Comparison of ENCODE assay signal across 16 mouse cellular contexts in genomic region chr7:112753314-112753713, GRCm38 (mm10).
DNase-seq lines count a peak whose midpoint lies in the region; ATAC-seq lines count a peak whose summit lies in the region.
"Had no signal": no experiment of that assay in that cellular context is flagged by ENCODE, and none has a peak within 500 bp of the region (broad histone marks: within the 10 kb centered on the region; RNA-seq: fewer than 3 reads in every experiment).

No protein-coding gene starts in this region.

- no peak overlapping the region for H3K27ac ChIP-seq in forebrain, embryonic 13.5 days
- H3K27ac ChIP-seq in forebrain, embryonic 10.5 days, result no peak overlapping the region
- H3K27ac ChIP-seq in heart, embryonic 14.5 days (replicated peaks in 1 of 2; ENCODE audit: control insufficient read depth in 1 of 2, insufficient read depth in 1 of 2, low read depth in 2 of 2, low read length in 2 of 2), result peak overlapping the region; percentile 87 to 92
- H3K27ac ChIP-seq in midbrain, embryonic 13.5 days, result no peak overlapping the region
- no peak overlapping the region for H3K27ac ChIP-seq in midbrain, embryonic 14.5 days (replicated peaks; ENCODE audit: low read depth, low read length)
- no peak overlapping the region for H3K27ac ChIP-seq in intestine, embryonic 16.5 days (ENCODE audit: low read length)
- H3K27ac ChIP-seq: limb, embryonic 15.5 days; macrophage had no signal

- H3K36me3 ChIP-seq in forebrain, embryonic 13.5 days (ENCODE audit: poor library complexity, severe bottlenecking), result no peaks in the 10 kb centered on the region
- peaks cover 24% of the 10 kb centered on the region for H3K36me3 ChIP-seq in forebrain, embryonic 10.5 days (replicated peaks)
- H3K36me3 ChIP-seq in heart, embryonic 14.5 days (ENCODE audit: control insufficient read depth, insufficient read depth, low read length), result 0 out of 2 replicates have a peak, but pooled peaks cover 4% of the 10 kb centered on the region
- H3K36me3 ChIP-seq in midbrain, embryonic 13.5 days, result no peaks in the 10 kb centered on the region
- no peaks in the 10 kb centered on the region for H3K36me3 ChIP-seq in midbrain, embryonic 14.5 days (ENCODE audit: control insufficient read depth, insufficient read depth, low read length)
- no peaks in the 10 kb centered on the region for H3K36me3 ChIP-seq in intestine, embryonic 16.5 days (ENCODE audit: control insufficient read depth, insufficient read depth, low read length)
- H3K36me3 ChIP-seq: limb, embryonic 15.5 days had no signal

- DNase-seq in forebrain, embryonic 10.5 days (ENCODE audit: extremely low spot score, low spot score), result no peak
- no peak for DNase-seq in heart, postnatal 25 days (ENCODE audit: low spot score)
- DNase-seq in midbrain, embryonic 14.5 days, result no peak
- no peak for DNase-seq in cerebellum, adult 11 months
- DNase-seq: B cell, adult 2 months; cerebellum, postnatal 10 days; kidney, adult 11 months; kidney, postnatal 25 days; layer of hippocampus, adult 9-11 months; lung, adult 18-20 months had no signal

- H3K27me3 ChIP-seq in forebrain, embryonic 13.5 days, result no peaks in the 10 kb centered on the region
- H3K27me3 ChIP-seq in forebrain, embryonic 10.5 days (ENCODE audit: poor library complexity, severe bottlenecking), result no peaks in the 10 kb centered on the region
- no peaks in the 10 kb centered on the region for H3K27me3 ChIP-seq in heart, embryonic 14.5 days (ENCODE audit: control insufficient read depth, insufficient read depth, low read length)
- no peaks in the 10 kb centered on the region for H3K27me3 ChIP-seq in midbrain, embryonic 13.5 days
- no peaks in the 10 kb centered on the region for H3K27me3 ChIP-seq in midbrain, embryonic 14.5 days (ENCODE audit: control insufficient read depth, insufficient read depth, low read length)
- no peaks in the 10 kb centered on the region for H3K27me3 ChIP-seq in intestine, embryonic 16.5 days (replicated peaks; ENCODE audit: control insufficient read depth, insufficient read depth, low read length)
- H3K27me3 ChIP-seq: limb, embryonic 15.5 days had no signal

- H3K4me2 ChIP-seq in forebrain, embryonic 13.5 days, result no peak overlapping the region
- H3K4me2 ChIP-seq in heart, embryonic 14.5 days (ENCODE audit: low read length), result peak overlapping the region; percentile 28
- no peak overlapping the region for H3K4me2 ChIP-seq in midbrain, embryonic 13.5 days (replicated peaks)
- H3K4me2 ChIP-seq in midbrain, embryonic 14.5 days (ENCODE audit: low read length), result no peak overlapping the region
- H3K4me2 ChIP-seq in intestine, embryonic 16.5 days (ENCODE audit: low read depth, low read length), result no peak overlapping the region
- H3K4me2 ChIP-seq: limb, embryonic 15.5 days had no signal

- intact Hi-C loops in heart, postnatal 25 days (cut with DNase I), result no loop called here

- ATAC-seq in forebrain, embryonic 13.5 days, result 0 out of 2 replicates have a peak, but pooled peaks have one; percentile 48
- ATAC-seq in heart, embryonic 14.5 days (ENCODE audit: insufficient number of reproducible peaks, insufficient read depth, low FRiP score, low read depth), result no peak
- peak; percentile 45; the same call in 1 of the 2 replicates for ATAC-seq in midbrain, embryonic 13.5 days
- ATAC-seq in midbrain, embryonic 14.5 days (ENCODE audit: low FRiP score, low TSS enrichment), result no peak
- no peak for ATAC-seq in intestine, embryonic 16.5 days

- H3K9ac ChIP-seq in forebrain, embryonic 13.5 days, result no peak overlapping the region
- H3K9ac ChIP-seq in heart, embryonic 14.5 days (ENCODE audit: low read length), result peak overlapping the region; percentile 45; the same call in 1 of the 2 replicates
- H3K9ac ChIP-seq in midbrain, embryonic 13.5 days (replicated peaks), result no peak overlapping the region
- H3K9ac ChIP-seq in midbrain, embryonic 14.5 days (replicated peaks; ENCODE audit: low read length), result no peak overlapping the region
- no peak overlapping the region for H3K9ac ChIP-seq in intestine, embryonic 16.5 days (ENCODE audit: low read depth, low read length)
- H3K9ac ChIP-seq: limb, embryonic 15.5 days had no signal

- H3K4me1 ChIP-seq in forebrain, embryonic 13.5 days, result peaks cover 28% of the 10 kb centered on the region
- peaks cover 50% of the 10 kb centered on the region for H3K4me1 ChIP-seq in forebrain, embryonic 10.5 days
- H3K4me1 ChIP-seq in heart, embryonic 14.5 days (ENCODE audit: control insufficient read depth in 2 of 2, insufficient read depth in 2 of 2, low read length in 2 of 2), result peaks cover 30 to 65% of the 10 kb centered on the region in 2 experiments
- H3K4me1 ChIP-seq in midbrain, embryonic 13.5 days (replicated peaks), result peaks cover 9% of the 10 kb centered on the region; the same call in 1 of the 2 replicates
- H3K4me1 ChIP-seq in midbrain, embryonic 14.5 days (ENCODE audit: control insufficient read depth, insufficient read depth, low read length), result no peaks in the 10 kb centered on the region
- peaks cover 4% of the 10 kb centered on the region; the same call in 1 of the 2 replicates for H3K4me1 ChIP-seq in intestine, embryonic 16.5 days (ENCODE audit: control insufficient read depth, insufficient read depth, low read length)

- no peaks in the 10 kb centered on the region for H3K9me3 ChIP-seq in forebrain, embryonic 13.5 days (replicated peaks)
- no peaks in the 10 kb centered on the region for H3K9me3 ChIP-seq in forebrain, embryonic 10.5 days
- no peaks in the 10 kb centered on the region for H3K9me3 ChIP-seq in heart, embryonic 14.5 days (ENCODE audit: control insufficient read depth, low read length)
- H3K9me3 ChIP-seq in midbrain, embryonic 13.5 days, result no peaks in the 10 kb centered on the region
- H3K9me3 ChIP-seq in midbrain, embryonic 14.5 days (ENCODE audit: control insufficient read depth, low read length), result no peaks in the 10 kb centered on the region
- H3K9me3 ChIP-seq in intestine, embryonic 16.5 days (ENCODE audit: control insufficient read depth, low read length), result no peaks in the 10 kb centered on the region
- H3K9me3 ChIP-seq: limb, embryonic 15.5 days had no signal

- WGBS in forebrain, embryonic 13.5 days, result 44% methylated on average over 6 of the region's 6 CpGs
- 69% methylated on average over 6 of the region's 6 CpGs for whole genome bisulfite sequencing in forebrain, embryonic 10.5 days
- WGBS in heart, embryonic 14.5 days, result 21% methylated on average over 6 of the region's 6 CpGs
- WGBS in midbrain, embryonic 13.5 days, result 67% methylated on average over 6 of the region's 6 CpGs
- WGBS in midbrain, embryonic 14.5 days, result 69% methylated on average over 6 of the region's 6 CpGs
- 70% methylated on average over 6 of the region's 6 CpGs for WGBS in intestine, embryonic 16.5 days

- H3K4me3 ChIP-seq in forebrain, embryonic 13.5 days, result no peak overlapping the region
- no peak overlapping the region for H3K4me3 ChIP-seq in forebrain, embryonic 10.5 days
- no peak overlapping the region for H3K4me3 ChIP-seq in heart, embryonic 14.5 days (ENCODE audit: control insufficient read depth in 1 of 2, insufficient read depth in 1 of 2, low read depth in 1 of 2, low read length in 2 of 2)
- no peak overlapping the region for H3K4me3 ChIP-seq in midbrain, embryonic 13.5 days (replicated peaks)
- no peak overlapping the region for H3K4me3 ChIP-seq in midbrain, embryonic 14.5 days (replicated peaks; ENCODE audit: low read depth, low read length)
- no peak overlapping the region for H3K4me3 ChIP-seq in intestine, embryonic 16.5 days (ENCODE audit: low read length)
- H3K4me3 ChIP-seq: limb, embryonic 15.5 days had no signal

Comparison
In these comparisons a context has a peak if more than half of its experiments do, and no peak if none do; other contexts are left out.
1. ATAC-seq: peak in forebrain, embryonic 13.5 days (single experiment) and midbrain, embryonic 13.5 days (single experiment); none in heart, embryonic 14.5 days (single experiment), midbrain, embryonic 14.5 days (single experiment) and intestine, embryonic 16.5 days (single experiment).
2. H3K27ac ChIP-seq: peak in heart, embryonic 14.5 days (2 of 2); none in forebrain, embryonic 13.5 days (single experiment), forebrain, embryonic 10.5 days (single experiment), midbrain, embryonic 13.5 days (single experiment), midbrain, embryonic 14.5 days (single experiment) and intestine, embryonic 16.5 days (single experiment).